In the genomic region with DNA sequence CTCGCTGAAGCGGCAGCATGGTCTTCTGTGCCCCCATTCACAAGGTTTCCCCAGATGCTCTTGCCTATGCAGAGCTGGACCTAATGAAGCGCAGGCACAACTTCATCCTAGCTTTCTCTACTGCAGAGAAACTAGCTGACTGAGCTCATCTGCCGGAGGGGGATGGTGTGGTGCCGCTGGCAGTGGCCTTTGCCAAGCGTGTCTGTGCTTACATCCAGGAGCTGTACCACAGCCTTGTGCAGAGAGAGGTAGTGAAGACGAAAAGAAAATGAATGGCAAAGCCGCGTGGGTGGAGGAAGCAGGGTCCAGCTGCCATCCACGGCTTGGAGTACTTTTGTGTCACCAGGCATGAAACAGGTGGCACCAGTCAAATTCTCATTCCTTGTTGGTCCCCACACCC, we compare ENCODE assay signal across 27 mouse cellular contexts. TPM values are rescaled to one million over a fixed set of nuclear protein-coding genes. Genes with fewer than 3 reads are reported as not detected.
A peak's percentile ranks its signal among the peaks of the same experiment; 100 is the strongest.
DNase-seq lines count a peak whose midpoint lies in the region; ATAC-seq and TF ChIP-seq lines count a peak whose summit lies in the region.
"Had no signal": no experiment of that assay in that cellular context is flagged by ENCODE, and none has a peak within 500 bp of the region (broad histone marks: within the 10 kb centered on the region; RNA-seq: fewer than 3 reads in every experiment).

No protein-coding gene starts in this region.

- H3K27ac ChIP-seq in forebrain, postnatal 0 days (ENCODE audit: low read depth, low read length): peak overlapping the region; percentile 54; the same call in 1 of the 2 replicates
- no peak overlapping the region for H3K27ac ChIP-seq in forebrain, embryonic 13.5 days
- H3K27ac ChIP-seq: embryonic facial prominence, embryonic 12.5 days; heart, embryonic 13.5 days; hindbrain, embryonic 12.5 days; hindbrain, postnatal 0 days had no signal

- 79% methylated on average over 10 of the region's 10 CpGs for WGBS in forebrain, postnatal 0 days
- WGBS in forebrain, embryonic 13.5 days: 89% methylated on average over 10 of the region's 10 CpGs

- H3K9me3 ChIP-seq in forebrain, postnatal 0 days (ENCODE audit: low read length): no peaks in the 10 kb centered on the region
- H3K9me3 ChIP-seq in forebrain, embryonic 13.5 days (replicated peaks): no peaks in the 10 kb centered on the region
- H3K9me3 ChIP-seq: embryonic facial prominence, embryonic 12.5 days; heart, embryonic 13.5 days; hindbrain, embryonic 12.5 days had no signal

- H3K9ac ChIP-seq in forebrain, postnatal 0 days: no peak overlapping the region
- H3K9ac ChIP-seq in forebrain, embryonic 13.5 days: no peak overlapping the region
- H3K9ac ChIP-seq: embryonic facial prominence, embryonic 12.5 days; heart, embryonic 13.5 days; hindbrain, embryonic 12.5 days had no signal

- no peaks in the 10 kb centered on the region for H3K4me1 ChIP-seq in forebrain, postnatal 0 days (ENCODE audit: insufficient read depth)
- no peaks in the 10 kb centered on the region for H3K4me1 ChIP-seq in forebrain, embryonic 13.5 days
- H3K4me1 ChIP-seq: embryonic facial prominence, embryonic 12.5 days; heart, embryonic 13.5 days; hindbrain, embryonic 12.5 days had no signal

- H3K4me3 ChIP-seq in forebrain, postnatal 0 days (ENCODE audit: low read depth, low read length): no peak overlapping the region
- no peak overlapping the region for H3K4me3 ChIP-seq in forebrain, embryonic 13.5 days
- H3K4me3 ChIP-seq: embryonic facial prominence, embryonic 12.5 days; heart, embryonic 13.5 days; hindbrain, embryonic 12.5 days had no signal

- no peaks in the 10 kb centered on the region for H3K36me3 ChIP-seq in forebrain, postnatal 0 days (ENCODE audit: insufficient read depth)
- H3K36me3 ChIP-seq in forebrain, embryonic 13.5 days (ENCODE audit: poor library complexity, severe bottlenecking): no peaks in the 10 kb centered on the region
- H3K36me3 ChIP-seq: embryonic facial prominence, embryonic 12.5 days; heart, embryonic 13.5 days; hindbrain, embryonic 12.5 days had no signal

- no peaks in the 10 kb centered on the region for H3K27me3 ChIP-seq in forebrain, postnatal 0 days (ENCODE audit: insufficient read depth, low read length)
- H3K27me3 ChIP-seq in forebrain, embryonic 13.5 days: no peaks in the 10 kb centered on the region
- H3K27me3 ChIP-seq: embryonic facial prominence, embryonic 12.5 days; heart, embryonic 13.5 days; hindbrain, embryonic 12.5 days had no signal

- no peak; the same call in 1 of the 2 replicates for ATAC-seq in forebrain, postnatal 0 days
- no peak for ATAC-seq in forebrain, embryonic 13.5 days
- ATAC-seq: hindbrain, postnatal 0 days had no signal

- no peak for TF ChIP-seq CTCF in forebrain, postnatal 0 days (IDR thresholded peaks at IDR 0.05; ENCODE audit: low read depth)

- H3K4me2 ChIP-seq in forebrain, postnatal 0 days (ENCODE audit: low read depth): no peak overlapping the region
- no peak overlapping the region for H3K4me2 ChIP-seq in forebrain, embryonic 13.5 days
- H3K4me2 ChIP-seq: embryonic facial prominence, embryonic 12.5 days; heart, embryonic 13.5 days; hindbrain, embryonic 12.5 days had no signal

- DNase-seq in forebrain, postnatal 0 days: no peak
- peak; percentile 14 for DNase-seq in layer of hippocampus, postnatal 14 days (ENCODE audit: low spot score in 2 of 2)
- no peak for DNase-seq in layer of hippocampus, adult 11-12 months (ENCODE audit: low spot score)
- DNase-seq in right cerebral cortex, postnatal 14 days: peak; percentile 9
- no peak for DNase-seq in right cerebral cortex, postnatal 4 days
- no peak for DNase-seq in spleen, postnatal 36 days (ENCODE audit: low spot score in 2 of 2)
- DNase-seq: adrenal gland, adult 2 months; adrenal gland, postnatal 25 days; cerebellum, adult 11-12 months; cerebellum, adult 9-10 months; gastrocnemius, postnatal 25 days; heart, postnatal 4 days; kidney, adult 11 months had no signal

RNA-seq across cellular contexts. Expression of gene Krtap28-13, which starts 6.5 kb away (rescaled TPM):
- not detected in 2 replicates for total RNA-seq in forebrain, postnatal 0 days (2014; rRNA removed)
- polyA plus RNA-seq in forebrain, postnatal 0 days (2015; fragmentation: Nextera tagmentation; extraction: Ambion mirVana): not detected in 2 replicates
- not detected in 2 replicates for polyA plus RNA-seq in forebrain, embryonic 13.5 days (2015; fragmentation: Nextera tagmentation; extraction: Ambion mirVana)
- not detected for total RNA-seq in layer of hippocampus, postnatal 14 days (2021)
- total RNA-seq: adrenal gland, adult 2 months; adrenal gland, postnatal 25 days; common myeloid progenitor, adult 5-6 weeks; ES-E14; gastrocnemius, adult 18-20 months; gastrocnemius, postnatal 25 days; granulocyte monocyte progenitor cell, adult 5-6 weeks; heart, adult 8-10 months; heart, postnatal 4 days; hindbrain, postnatal 0 days had no signal
- polyA plus RNA-seq: adrenal gland, adult 2 months; embryonic facial prominence, embryonic 12.5 days; forebrain, embryonic 11.5 days; heart, embryonic 13.5 days; heart, postnatal 0 days; hindbrain, embryonic 12.5 days; hindbrain, postnatal 0 days; intestine, embryonic 14.5 days had no signal

RNA-seq across cellular contexts. Expression of gene A030005K14Rik, which starts 8.0 kb away (rescaled TPM):
- not detected in 2 replicates for total RNA-seq in forebrain, postnatal 0 days (2014; rRNA removed)
- not detected in 2 replicates for polyA plus RNA-seq in forebrain, postnatal 0 days (2015; fragmentation: Nextera tagmentation; extraction: Ambion mirVana)
- polyA plus RNA-seq in forebrain, embryonic 13.5 days (2015; fragmentation: Nextera tagmentation; extraction: Ambion mirVana): not detected in 2 replicates
- total RNA-seq in layer of hippocampus, postnatal 14 days (2021): not detected
- total RNA-seq: adrenal gland, adult 2 months; adrenal gland, postnatal 25 days; common myeloid progenitor, adult 5-6 weeks; ES-E14; gastrocnemius, adult 18-20 months; gastrocnemius, postnatal 25 days; granulocyte monocyte progenitor cell, adult 5-6 weeks; heart, adult 8-10 months; heart, postnatal 4 days; hindbrain, postnatal 0 days had no signal
- polyA plus RNA-seq: adrenal gland, adult 2 months; embryonic facial prominence, embryonic 12.5 days; forebrain, embryonic 11.5 days; frontal cortex, adult 2 months; heart, embryonic 13.5 days; heart, postnatal 0 days; hindbrain, embryonic 12.5 days; hindbrain, postnatal 0 days; intestine, embryonic 14.5 days had no signal

RNA-seq across cellular contexts. Expression of gene Gm47969, which starts 22.5 kb away (rescaled TPM):
- total RNA-seq in forebrain, postnatal 0 days (2014; rRNA removed): not detected in 2 replicates
- not detected in 2 replicates for polyA plus RNA-seq in forebrain, postnatal 0 days (2015; fragmentation: Nextera tagmentation; extraction: Ambion mirVana)
- polyA plus RNA-seq in forebrain, embryonic 13.5 days (2015; fragmentation: Nextera tagmentation; extraction: Ambion mirVana): not detected in 2 replicates
- not detected for total RNA-seq in layer of hippocampus, postnatal 14 days (2021)
- total RNA-seq: adrenal gland, adult 2 months; adrenal gland, postnatal 25 days; common myeloid progenitor, adult 5-6 weeks; gastrocnemius, adult 18-20 months; gastrocnemius, postnatal 25 days; granulocyte monocyte progenitor cell, adult 5-6 weeks; heart, adult 8-10 months; heart, postnatal 4 days; hindbrain, postnatal 0 days had no signal
- polyA plus RNA-seq: adrenal gland, adult 2 months; embryonic facial prominence, embryonic 12.5 days; forebrain, embryonic 11.5 days; heart, embryonic 13.5 days; heart, postnatal 0 days; hindbrain, embryonic 12.5 days; hindbrain, postnatal 0 days; intestine, embryonic 14.5 days had no signal

RNA-seq across cellular contexts. Expression of gene Krtap28-10, which starts 24.9 kb away (rescaled TPM):
- not detected in 2 replicates for total RNA-seq in forebrain, postnatal 0 days (2014; rRNA removed)
- polyA plus RNA-seq in forebrain, postnatal 0 days (2015; fragmentation: Nextera tagmentation; extraction: Ambion mirVana): not detected in 2 replicates
- polyA plus RNA-seq in forebrain, embryonic 13.5 days (2015; fragmentation: Nextera tagmentation; extraction: Ambion mirVana): not detected in 2 replicates
- total RNA-seq in layer of hippocampus, postnatal 14 days (2021): not detected
- total RNA-seq: adrenal gland, adult 2 months; adrenal gland, postnatal 25 days; common myeloid progenitor, adult 5-6 weeks; ES-E14; gastrocnemius, adult 18-20 months; gastrocnemius, postnatal 25 days; granulocyte monocyte progenitor cell, adult 5-6 weeks; heart, adult 8-10 months; heart, postnatal 4 days; hindbrain, postnatal 0 days had no signal
- polyA plus RNA-seq: adrenal gland, adult 2 months; embryonic facial prominence, embryonic 12.5 days; forebrain, embryonic 11.5 days; frontal cortex, adult 2 months; heart, embryonic 13.5 days; heart, postnatal 0 days; hindbrain, embryonic 12.5 days; hindbrain, postnatal 0 days; intestine, embryonic 14.5 days had no signal

RNA-seq across cellular contexts. Expression of gene Slc19a3, which starts 29.0 kb away (rescaled TPM):
- total RNA-seq in forebrain, postnatal 0 days (2014; rRNA removed): 0.85 and 1.3 TPM in 2 replicates
- 0.69 and 0.99 TPM in 2 replicates for polyA plus RNA-seq in forebrain, postnatal 0 days (2015; fragmentation: Nextera tagmentation; extraction: Ambion mirVana)
- 0.35 and 0.59 TPM in 2 replicates for polyA plus RNA-seq in forebrain, embryonic 13.5 days (2015; fragmentation: Nextera tagmentation; extraction: Ambion mirVana)
- 1 to 10 TPM; 2.4 to 3.7 TPM for total RNA-seq in layer of hippocampus, postnatal 14 days (2021)
- total RNA-seq: adrenal gland, postnatal 25 days; common myeloid progenitor, adult 5-6 weeks; gastrocnemius, adult 18-20 months; gastrocnemius, postnatal 25 days; granulocyte monocyte progenitor cell, adult 5-6 weeks had no signal

Comparison
In these comparisons a context has a peak if more than half of its experiments do, and no peak if none do; other contexts are left out.
1. DNase-seq: peak in layer of hippocampus, postnatal 14 days (2 of 2) and right cerebral cortex, postnatal 14 days (single experiment); none in forebrain, postnatal 0 days (single experiment), layer of hippocampus, adult 11-12 months (single experiment), right cerebral cortex, postnatal 4 days (single experiment) and spleen, postnatal 36 days (0 of 2).